Mouse (Mus musculus): ENCODE measurements at regions not wholly inside any gene's neighbourhood (a gene's known extent, or its start where the extent isn't known, plus 50 kb on each side); places are given as distances from the start of the nearest gene placed in this dataset.
"Not testable (repeated sequence)": the region's sequence is repeated elsewhere in the genome, so short reads cannot be mapped to it uniquely, and the experiment has no call there.

- peak; percentile 42 for DNase-seq (ENCODE audit: low spot score)
Measured at GRCm38 (mm10) chr10:86636953-86637376, 68.3 kb downstream of the Hsp90b1 start.

DNA sequence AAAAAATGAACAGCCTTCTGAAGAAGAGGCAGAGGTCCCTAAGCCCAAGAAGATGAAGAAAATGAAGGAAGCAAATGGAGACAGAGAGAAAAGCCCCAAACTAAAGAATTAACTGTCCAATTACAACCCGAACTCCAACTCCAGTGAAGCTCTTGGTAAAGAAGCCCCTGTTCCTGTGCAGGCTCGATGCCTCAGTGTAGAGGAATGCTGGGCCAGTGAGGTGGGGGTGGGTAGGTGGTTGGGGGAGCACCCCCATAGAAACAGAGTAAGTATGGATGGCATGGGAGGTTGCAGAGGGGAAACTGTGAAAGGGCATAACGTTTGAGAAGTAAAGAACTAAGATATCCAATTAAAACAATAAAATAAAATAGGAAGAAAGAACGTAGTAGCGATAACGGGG lies 68.8 kb downstream of the Hsp90b1 start:
- not testable (repeated sequence) for DNase-seq (ENCODE audit: low spot score)

GRCm38 (mm10) chr10:86626734-86627133 lies 78.6 kb downstream of the Hsp90b1 start:
- not testable (repeated sequence) for DNase-seq (ENCODE audit: low spot score)

- not testable (repeated sequence) for DNase-seq (ENCODE audit: low spot score)
Measured at GRCm38 (mm10) chr10:86617958-86618664, 87.2 kb downstream of the Hsp90b1 start.

- not testable (repeated sequence) for DNase-seq (ENCODE audit: low spot score)
Measured at GRCm38 (mm10) chr10:86612341-86612740, 93.0 kb downstream of the Hsp90b1 start.

DNA sequence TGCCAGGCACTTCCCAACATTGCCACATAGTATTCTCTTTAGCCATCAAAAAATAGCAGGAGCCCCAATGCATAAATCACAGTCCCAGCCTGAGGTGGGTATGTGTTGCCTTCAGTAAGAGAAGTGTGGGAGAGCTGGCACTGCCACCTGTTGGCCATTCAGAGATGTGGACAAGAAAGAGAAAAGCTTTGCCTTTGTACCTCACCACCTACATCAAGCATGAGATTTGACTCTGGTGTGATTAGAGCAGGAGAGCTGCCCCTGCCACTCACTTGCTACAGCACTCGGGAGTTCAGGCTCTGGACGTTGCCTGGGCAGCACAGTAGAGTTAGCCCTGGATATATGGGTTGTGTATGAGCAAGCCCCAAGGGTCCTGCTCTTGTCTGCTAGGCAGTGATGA lies 95.3 kb downstream of the Hsp90b1 start:
- not testable (repeated sequence) for DNase-seq (ENCODE audit: low spot score)

GRCm38 (mm10) chr10:86600843-86601242 lies 102.1 kb upstream of the Syn3 start:
- DNase-seq (ENCODE audit: low spot score) = not testable (repeated sequence)

GRCm38 (mm10) chr10:86599991-86600390 lies 101.3 kb upstream of the Syn3 start:
- not testable (repeated sequence) for DNase-seq (ENCODE audit: low spot score)

- not testable (repeated sequence) for DNase-seq (ENCODE audit: low spot score)
Measured at GRCm38 (mm10) chr10:86590211-86590610, 91.5 kb upstream of the Syn3 start.

- DNase-seq (ENCODE audit: low spot score) = not testable (repeated sequence)
Measured at GRCm38 (mm10) chr10:86566875-86567274, 68.2 kb upstream of the Syn3 start.

DNA sequence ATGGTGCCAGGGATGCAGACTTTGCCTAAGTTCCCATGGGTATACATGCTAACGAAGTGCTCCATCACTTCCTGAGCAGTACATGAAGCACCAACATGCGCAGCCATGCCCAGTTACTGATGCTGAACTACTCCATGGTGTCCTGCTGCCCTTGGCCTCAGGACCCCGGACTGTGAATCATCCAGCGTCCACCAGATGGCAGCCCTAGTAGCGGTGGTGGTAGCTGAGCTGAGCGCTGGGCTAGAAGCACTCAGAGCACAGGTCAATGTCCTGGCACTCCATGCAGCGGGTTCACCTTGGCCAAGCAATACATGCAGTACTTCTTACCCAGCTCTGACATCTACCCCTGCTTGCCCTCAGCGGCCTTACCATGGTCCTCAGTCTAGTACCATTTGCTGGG lies 57.1 kb upstream of the Syn3 start:
- DNase-seq (ENCODE audit: low spot score) = no peak

Measured in adipocyte (in vitro differentiated cells).